Mouse (Mus musculus): Measurements from ENCODE around the gene Cxcl17. TPM values are rescaled to one million over a fixed set of nuclear protein-coding genes. Genes with fewer than 3 reads are reported as not detected.
A peak's percentile ranks its signal among the peaks of the same experiment; 100 is the strongest.
"Not testable (repeated sequence)": the region's sequence is repeated elsewhere in the genome, so short reads cannot be mapped to it uniquely, and the experiment has no call there.

The Cxcl17 gene
- polyA plus RNA-seq, 1 experiment: 0.06 TPM

- no peak overlapping the region for H3ac ChIP-seq (ENCODE audit: control insufficient read depth, insufficient read length)
- H3K27me3 ChIP-seq (ENCODE audit: control insufficient read depth, insufficient read depth, insufficient read length): no peaks in the 10 kb centered on the region
- H3K4me2 ChIP-seq (ENCODE audit: low read depth): no peak overlapping the region
- H3K4me3 ChIP-seq: no peak overlapping the region
- H3K36me3 ChIP-seq (ENCODE audit: control insufficient read depth, insufficient read depth): no peaks in the 10 kb centered on the region
- TF ChIP-seq MAX (IDR thresholded peaks at IDR 0.05; ENCODE audit: low read depth) (no peak), CEBPB (IDR thresholded peaks at IDR 0.05; ENCODE audit: insufficient read depth, poor library complexity, severe bottlenecking) (no peak), MYOD1 (IDR thresholded peaks at IDR 0.05; ENCODE audit: control insufficient read depth in 1 of 3, insufficient read length in 2 of 3, low read depth in 2 of 3) (no peak), POLR2A (IDR thresholded peaks at IDR 0.05; ENCODE audit: insufficient read length, low read depth) (no peak), E2F4 (IDR thresholded peaks at IDR 0.05; ENCODE audit: insufficient read depth) (no peak), USF1 (IDR thresholded peaks at IDR 0.05; ENCODE audit: low read depth) (no peak), SRF (IDR thresholded peaks at IDR 0.05; ENCODE audit: control insufficient read depth, insufficient read length, low read depth) (no peak), REST (IDR thresholded peaks at IDR 0.05; ENCODE audit: insufficient read depth, insufficient read length) (no peak), TCF12 (IDR thresholded peaks at IDR 0.05; ENCODE audit: insufficient read depth, poor library complexity, severe bottlenecking) (no peak), TCF3 (IDR thresholded peaks at IDR 0.05; ENCODE audit: insufficient read length, low read depth) (no peak), POLR2AphosphoS2 (IDR thresholded peaks at IDR 0.05; ENCODE audit: insufficient read length, low read depth) (no peak), MYOG (IDR thresholded peaks at IDR 0.05; ENCODE audit: control insufficient read depth in 1 of 3, insufficient read depth in 1 of 3, insufficient read length in 2 of 3, low read depth in 2 of 3) (no peak)
- H3K79me2 ChIP-seq (ENCODE audit: control insufficient read depth, insufficient read depth): no peaks in the 10 kb centered on the region
These were observed 10.0 kb downstream of the Cxcl17 start for GRCm38 (mm10) chr7:25402671-25403101.

GRCm38 (mm10) chr7:25401986-25402385 is 10.7 kb downstream of the Cxcl17 start:
- Histone ChIP-seq H3K4me3 (no peak overlapping the region), H3ac (ENCODE audit: control insufficient read depth, insufficient read length) (no peak overlapping the region), H3K4me2 (ENCODE audit: low read depth) (no peak overlapping the region), H3K36me3 (ENCODE audit: control insufficient read depth, insufficient read depth) (no peaks in the 10 kb centered on the region), H3K27me3 (ENCODE audit: control insufficient read depth, insufficient read depth, insufficient read length) (no peaks in the 10 kb centered on the region), H3K79me2 (ENCODE audit: control insufficient read depth, insufficient read depth) (no peaks in the 10 kb centered on the region)
- no peak for TF ChIP-seq POLR2A (IDR thresholded peaks at IDR 0.05; ENCODE audit: insufficient read length, low read depth)
- no peak for TF ChIP-seq REST (IDR thresholded peaks at IDR 0.05; ENCODE audit: insufficient read depth, insufficient read length)
- no peak for TF ChIP-seq MAX (IDR thresholded peaks at IDR 0.05; ENCODE audit: low read depth)
- TF ChIP-seq TCF3 (IDR thresholded peaks at IDR 0.05; ENCODE audit: insufficient read length, low read depth): no peak
- no peak for TF ChIP-seq USF1 (IDR thresholded peaks at IDR 0.05; ENCODE audit: low read depth)
- TF ChIP-seq MYOD1 (IDR thresholded peaks at IDR 0.05; ENCODE audit: control insufficient read depth in 1 of 3, insufficient read length in 2 of 3, low read depth in 2 of 3): no peak

- Histone ChIP-seq H3K36me3 (ENCODE audit: control insufficient read depth, insufficient read depth) (no peaks in the 10 kb centered on the region), H3K27me3 (ENCODE audit: control insufficient read depth, insufficient read depth, insufficient read length) (no peaks in the 10 kb centered on the region), H3K79me2 (ENCODE audit: control insufficient read depth, insufficient read depth) (no peaks in the 10 kb centered on the region), H3K4me2 (ENCODE audit: low read depth) (no peak overlapping the region), H3ac (ENCODE audit: control insufficient read depth, insufficient read length) (no peak overlapping the region), H3K4me3 (no peak overlapping the region)
- TF ChIP-seq E2F4 (IDR thresholded peaks at IDR 0.05; ENCODE audit: insufficient read depth) (no peak), TCF3 (IDR thresholded peaks at IDR 0.05; ENCODE audit: insufficient read length, low read depth) (no peak), MYOD1 (IDR thresholded peaks at IDR 0.05; ENCODE audit: control insufficient read depth in 1 of 3, insufficient read length in 2 of 3, low read depth in 2 of 3) (no peak), MYOG (IDR thresholded peaks at IDR 0.05; ENCODE audit: control insufficient read depth in 1 of 3, insufficient read depth in 1 of 3, insufficient read length in 2 of 3, low read depth in 2 of 3) (no peak), POLR2AphosphoS2 (IDR thresholded peaks at IDR 0.05; ENCODE audit: insufficient read length, low read depth) (no peak)
These were observed 11.1 kb downstream of the Cxcl17 start for GRCm38 (mm10) chr7:25401551-25401950.

DNA sequence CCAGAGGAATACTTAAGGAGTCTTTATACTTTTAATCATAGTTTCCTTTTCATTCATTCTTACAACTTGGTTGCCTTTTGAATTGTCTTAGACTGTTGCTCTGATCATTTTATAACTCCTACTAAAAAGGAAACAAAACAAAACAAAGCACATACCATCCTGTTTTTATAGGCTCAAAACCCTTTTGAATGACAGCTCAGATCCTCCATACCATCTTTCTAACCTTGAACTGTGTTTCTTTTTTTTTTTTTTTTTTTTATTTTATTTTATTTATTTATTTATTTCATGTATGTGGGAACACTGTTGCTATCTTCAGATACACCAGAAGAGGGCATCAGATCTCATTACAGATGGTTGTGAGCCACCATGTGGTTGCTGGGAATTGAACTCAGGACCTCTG is 13.7 kb downstream of the Cxcl17 start:
- H3K4me3 ChIP-seq; H3K36me3 ChIP-seq (ENCODE audit: control insufficient read depth, insufficient read depth); H3ac ChIP-seq (ENCODE audit: control insufficient read depth, insufficient read length); H3K4me2 ChIP-seq (ENCODE audit: low read depth); H3K79me2 ChIP-seq (ENCODE audit: control insufficient read depth, insufficient read depth); H3K27me3 ChIP-seq (ENCODE audit: control insufficient read depth, insufficient read depth, insufficient read length): not testable (repeated sequence)

DNA sequence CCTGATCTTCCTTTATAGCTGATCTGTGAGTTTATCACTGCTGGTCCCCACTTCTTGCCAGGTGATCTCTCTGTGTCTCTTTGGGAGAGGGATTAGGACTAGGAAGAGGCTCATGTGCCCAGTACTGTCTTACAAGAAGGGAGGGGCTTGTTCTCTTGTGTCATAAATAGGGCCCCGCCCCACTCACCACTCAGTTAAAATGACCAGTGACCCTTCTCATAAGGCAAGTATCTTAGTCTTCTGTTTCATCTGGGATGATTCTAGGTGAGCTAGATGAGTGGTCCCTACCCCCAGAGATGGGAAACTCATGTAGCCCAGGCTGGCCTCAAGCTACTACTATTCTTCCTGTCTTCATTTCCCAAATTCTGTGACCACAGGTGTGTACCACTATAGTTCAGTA is 14.1 kb downstream of the Cxcl17 start, which contains the start of gene Lipe:
TSS of gene Lipe (minus strand) at position 101 of the 400 bp plus-strand sequence.
- H3ac ChIP-seq (ENCODE audit: control insufficient read depth, insufficient read length): no peak within 1 kb of the TSS
- H3K4me3 ChIP-seq: no peak within 1 kb of the TSS
- H3K27me3 ChIP-seq (ENCODE audit: control insufficient read depth, insufficient read depth, insufficient read length): no peaks in the 10 kb centered on the region
- H3K36me3 ChIP-seq (ENCODE audit: control insufficient read depth, insufficient read depth): no peaks in the 10 kb centered on the region
- no peak within 1 kb of the TSS for H3K4me2 ChIP-seq (ENCODE audit: low read depth)
- no peaks in the 10 kb centered on the region for H3K79me2 ChIP-seq (ENCODE audit: control insufficient read depth, insufficient read depth)
- TF ChIP-seq MYOG (IDR thresholded peaks at IDR 0.05; ENCODE audit: control insufficient read depth in 1 of 3, insufficient read depth in 1 of 3, insufficient read length in 2 of 3, low read depth in 2 of 3) (no peak), TCF12 (IDR thresholded peaks at IDR 0.05; ENCODE audit: insufficient read depth, poor library complexity, severe bottlenecking) (no peak), MYOD1 (IDR thresholded peaks at IDR 0.05; ENCODE audit: control insufficient read depth in 1 of 3, insufficient read length in 2 of 3, low read depth in 2 of 3) (no peak), MAX (IDR thresholded peaks at IDR 0.05; ENCODE audit: low read depth) (no peak)

GRCm38 (mm10) chr7:25396621-25397020 is 16.1 kb downstream of the Cxcl17 start:
- H3K4me2 ChIP-seq (ENCODE audit: low read depth): no peak overlapping the region
- no peaks in the 10 kb centered on the region for H3K79me2 ChIP-seq (ENCODE audit: control insufficient read depth, insufficient read depth)
- no peaks in the 10 kb centered on the region for H3K27me3 ChIP-seq (ENCODE audit: control insufficient read depth, insufficient read depth, insufficient read length)
- peak overlapping the region; percentile 47 for H3K4me3 ChIP-seq
- no peak overlapping the region for H3ac ChIP-seq (ENCODE audit: control insufficient read depth, insufficient read length)
- no peaks in the 10 kb centered on the region for H3K36me3 ChIP-seq (ENCODE audit: control insufficient read depth, insufficient read depth)
- TF ChIP-seq MYOG (IDR thresholded peaks at IDR 0.05; ENCODE audit: control insufficient read depth in 1 of 3, insufficient read depth in 1 of 3, insufficient read length in 2 of 3, low read depth in 2 of 3) (no peak), CEBPB (IDR thresholded peaks at IDR 0.05; ENCODE audit: insufficient read depth, poor library complexity, severe bottlenecking) (no peak), SRF (IDR thresholded peaks at IDR 0.05; ENCODE audit: control insufficient read depth, insufficient read length, low read depth) (no peak), TCF3 (IDR thresholded peaks at IDR 0.05; ENCODE audit: insufficient read length, low read depth) (no peak), POLR2A (IDR thresholded peaks at IDR 0.05; ENCODE audit: insufficient read length, low read depth) (no peak), MAX (IDR thresholded peaks at IDR 0.05; ENCODE audit: low read depth) (no peak), TCF12 (IDR thresholded peaks at IDR 0.05; ENCODE audit: insufficient read depth, poor library complexity, severe bottlenecking) (no peak), REST (IDR thresholded peaks at IDR 0.05; ENCODE audit: insufficient read depth, insufficient read length) (no peak), USF1 (IDR thresholded peaks at IDR 0.05; ENCODE audit: low read depth) (no peak)
